Mouse (Mus musculus): ENCODE results near the gene Uimc1. TPM values are rescaled to one million over a fixed set of nuclear protein-coding genes. Genes with fewer than 3 reads are reported as not detected.
"Not testable (repeated sequence)": the region's sequence is repeated elsewhere in the genome, so short reads cannot be mapped to it uniquely, and the experiment has no call there.

Gene Uimc1
- polyA plus RNA-seq, 1 experiment from 2014 or later, result 30.9 TPM

DNA sequence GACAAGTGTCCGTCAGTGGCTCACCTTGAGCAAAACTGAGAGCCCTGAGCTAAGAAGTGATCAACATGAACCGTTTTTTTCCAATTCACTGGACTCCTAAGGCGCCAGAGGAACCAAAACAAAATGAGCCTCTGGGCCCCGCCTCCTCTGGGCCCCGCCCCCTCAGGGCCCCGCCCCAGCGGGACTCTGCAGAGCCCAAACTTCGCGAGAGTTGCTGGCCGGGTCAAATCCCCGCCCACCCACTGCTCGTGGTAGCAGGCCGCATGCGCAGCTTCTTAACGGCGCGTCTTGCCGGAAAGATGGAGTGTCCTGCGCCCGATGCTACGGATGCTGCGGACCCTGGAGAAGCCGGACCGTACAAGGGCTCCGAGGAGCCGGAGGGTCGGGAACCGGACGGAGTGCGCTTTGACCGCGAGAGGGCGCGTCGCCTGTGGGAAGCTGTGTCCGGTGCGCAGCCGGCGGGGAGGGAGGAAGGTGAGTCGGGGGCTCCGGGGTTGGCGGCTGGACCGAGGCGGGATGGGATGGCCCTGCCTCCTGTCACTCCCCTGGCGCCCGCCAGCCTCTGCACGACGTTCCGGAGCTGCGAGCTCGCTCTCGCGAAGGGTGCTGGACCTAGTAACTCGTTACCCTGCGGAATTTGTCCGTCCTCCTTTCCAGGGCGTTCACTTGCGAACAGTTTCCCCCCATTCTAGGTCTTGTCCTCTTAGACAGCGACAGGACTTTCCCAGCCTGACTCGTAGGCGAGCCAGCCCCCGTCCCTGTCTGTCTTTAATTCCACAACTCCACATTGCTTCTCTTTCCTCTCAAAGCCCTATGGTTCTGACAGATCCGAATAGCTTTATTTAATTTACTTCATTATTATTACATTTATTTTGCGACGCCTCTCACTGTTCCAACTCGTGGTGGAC, 5.2 kb upstream of the Uimc1 start, which contains the start of gene Zfp346:
Gene Zfp346, plus strand, starts transcription at position 267 of the 908 bp plus-strand sequence.
- H3K27ac ChIP-seq (ENCODE audit: low read length), result peak within 1 kb of the TSS; percentile 77
- no peaks in the 10 kb centered on the region for H3K9me3 ChIP-seq (ENCODE audit: control insufficient read depth, low read length)
- WGBS, result under 1% methylated on average over 66 of the region's 66 CpGs
- H3K4me3 ChIP-seq (ENCODE audit: low read length), result peak within 1 kb of the TSS; percentile 70
- H3K36me3 ChIP-seq (ENCODE audit: control insufficient read depth, insufficient read depth, low read length), result no peaks in the 10 kb centered on the region
- peak within 1 kb of the TSS; percentile 88 for H3K4me2 ChIP-seq (ENCODE audit: low read depth, low read length)
- peak; percentile 98 for ATAC-seq (ENCODE audit: low read depth)
- H3K27me3 ChIP-seq (ENCODE audit: control insufficient read depth, insufficient read depth, low read depth, low read length), result no peaks in the 10 kb centered on the region
- peak within 1 kb of the TSS; percentile 84 for H3K9ac ChIP-seq (ENCODE audit: low read length)
- peaks cover 11% of the 10 kb centered on the region for H3K4me1 ChIP-seq (replicated peaks; ENCODE audit: control insufficient read depth, insufficient read depth, low read length)

- no peak overlapping the region for H3K4me3 ChIP-seq (ENCODE audit: low read length)
- H3K4me1 ChIP-seq (replicated peaks; ENCODE audit: control insufficient read depth, insufficient read depth, low read length), result peaks cover 17% of the 10 kb centered on the region
- H3K27me3 ChIP-seq (ENCODE audit: control insufficient read depth, insufficient read depth, low read depth, low read length), result no peaks in the 10 kb centered on the region
- H3K4me2 ChIP-seq (ENCODE audit: low read depth, low read length), result no peak overlapping the region
- no peak overlapping the region for H3K27ac ChIP-seq (ENCODE audit: low read length)
- WGBS, result 50% methylated on average over 2 of the region's 2 CpGs
- no peak for ATAC-seq (ENCODE audit: low read depth)
- H3K9ac ChIP-seq (ENCODE audit: low read length), result no peak overlapping the region
- no peaks in the 10 kb centered on the region for H3K36me3 ChIP-seq (ENCODE audit: control insufficient read depth, insufficient read depth, low read length)
- no peaks in the 10 kb centered on the region for H3K9me3 ChIP-seq (ENCODE audit: control insufficient read depth, low read length)
These were observed 3.3 kb upstream of the Uimc1 start for GRCm38 (mm10) chr13:55103351-55103750.

- no peak overlapping the region for H3K27ac ChIP-seq (ENCODE audit: low read length)
- peaks cover 17% of the 10 kb centered on the region for H3K4me1 ChIP-seq (replicated peaks; ENCODE audit: control insufficient read depth, insufficient read depth, low read length)
- 87% methylated on average over 3 of the region's 3 CpGs for WGBS
- H3K4me2 ChIP-seq (ENCODE audit: low read depth, low read length), result no peak overlapping the region
- H3K27me3 ChIP-seq (ENCODE audit: control insufficient read depth, insufficient read depth, low read depth, low read length), result no peaks in the 10 kb centered on the region
- no peak overlapping the region for H3K9ac ChIP-seq (ENCODE audit: low read length)
- no peaks in the 10 kb centered on the region for H3K36me3 ChIP-seq (ENCODE audit: control insufficient read depth, insufficient read depth, low read length)
- H3K4me3 ChIP-seq (ENCODE audit: low read length), result no peak overlapping the region
- ATAC-seq (ENCODE audit: low read depth), result no peak
- H3K9me3 ChIP-seq (ENCODE audit: control insufficient read depth, low read length), result no peaks in the 10 kb centered on the region
These were observed 2.3 kb upstream of the Uimc1 start for GRCm38 (mm10) chr13:55102366-55102765.

DNA sequence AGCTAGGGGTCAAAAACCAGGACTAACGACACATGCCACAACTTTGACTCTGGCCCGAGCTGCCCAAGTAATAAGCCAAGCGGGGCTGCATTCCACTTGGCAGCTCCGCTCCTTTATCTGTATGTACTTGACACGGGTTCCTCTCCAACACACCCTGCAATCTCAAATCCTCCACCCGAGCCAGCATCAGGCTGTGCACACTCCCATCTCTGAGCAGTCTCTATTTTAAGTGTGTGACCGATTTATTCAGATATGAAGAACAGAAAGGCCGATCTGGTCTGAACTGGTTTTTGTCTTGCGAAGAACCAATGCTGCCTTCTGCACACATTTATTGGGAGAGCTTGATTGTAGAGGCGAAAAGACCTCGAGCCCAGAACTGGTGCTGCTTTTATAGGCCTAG, 1.5 kb upstream of the Uimc1 start:
- Histone ChIP-seq H3K27ac (ENCODE audit: low read length) (no peak overlapping the region), H3K9me3 (ENCODE audit: control insufficient read depth, low read length) (no peaks in the 10 kb centered on the region)
- ATAC-seq (ENCODE audit: low read depth), result no peak

DNA sequence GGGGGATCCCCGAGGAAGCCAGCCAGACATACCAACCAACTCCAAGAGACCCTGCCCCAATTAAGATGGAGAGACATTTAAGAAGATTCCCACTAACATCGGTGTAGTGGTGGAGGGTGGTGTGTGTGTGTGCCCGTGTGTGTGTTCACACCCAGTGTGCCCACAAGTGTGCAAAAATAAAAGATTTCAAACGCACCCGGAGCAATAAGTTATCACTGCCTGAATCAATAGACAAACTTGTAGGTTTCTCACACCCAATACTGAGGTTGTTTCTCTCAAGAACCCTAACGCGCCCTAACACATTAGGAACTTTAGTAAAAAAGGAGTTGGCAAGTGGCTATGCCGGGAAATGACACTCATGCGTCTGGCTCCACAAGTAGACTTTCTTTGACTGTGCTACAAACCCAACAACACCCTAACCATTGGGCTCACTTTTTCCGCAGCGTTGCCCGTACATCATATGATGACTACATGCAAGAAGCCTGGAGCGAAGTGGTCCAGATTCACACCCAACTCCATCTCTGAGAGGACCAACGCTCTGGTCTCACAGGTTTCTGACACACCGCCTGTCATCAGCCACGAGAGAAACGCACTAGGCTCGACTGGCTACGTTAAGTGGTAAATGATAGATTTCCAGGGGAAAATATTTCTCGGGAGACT, 904 bp downstream of the Uimc1 start:
- Histone ChIP-seq H3K9ac (ENCODE audit: low read length) (peak overlapping the region; percentile 97), H3K27me3 (ENCODE audit: control insufficient read depth, insufficient read depth, low read depth, low read length) (no peaks in the 10 kb centered on the region), H3K36me3 (ENCODE audit: control insufficient read depth, insufficient read depth, low read length) (no peaks in the 10 kb centered on the region), H3K4me2 (ENCODE audit: low read depth, low read length) (peak overlapping the region; percentile 66), H3K9me3 (ENCODE audit: control insufficient read depth, low read length) (no peaks in the 10 kb centered on the region), H3K4me1 (replicated peaks; ENCODE audit: control insufficient read depth, insufficient read depth, low read length) (peaks cover 5% of the 10 kb centered on the region), H3K27ac (ENCODE audit: low read length) (peak overlapping the region; percentile 94), H3K4me3 (ENCODE audit: low read length) (peak overlapping the region; percentile 90)
- 21% methylated on average over 20 of the region's 20 CpGs for WGBS
- no peak for ATAC-seq (ENCODE audit: low read depth)

More for the DNA sequence above, 1.5 kb upstream of the Uimc1 start:
- no peaks in the 10 kb centered on the region for H3K27me3 ChIP-seq (ENCODE audit: control insufficient read depth, insufficient read depth, low read depth, low read length)
- H3K4me1 ChIP-seq (replicated peaks; ENCODE audit: control insufficient read depth, insufficient read depth, low read length), result peaks cover 17% of the 10 kb centered on the region
- no peak overlapping the region for H3K4me2 ChIP-seq (ENCODE audit: low read depth, low read length)
- H3K4me3 ChIP-seq (ENCODE audit: low read length), result no peak overlapping the region
- 84% methylated on average over 11 of the region's 11 CpGs for WGBS
- H3K9ac ChIP-seq (ENCODE audit: low read length), result no peak overlapping the region
- no peaks in the 10 kb centered on the region for H3K36me3 ChIP-seq (ENCODE audit: control insufficient read depth, insufficient read depth, low read length)

DNA sequence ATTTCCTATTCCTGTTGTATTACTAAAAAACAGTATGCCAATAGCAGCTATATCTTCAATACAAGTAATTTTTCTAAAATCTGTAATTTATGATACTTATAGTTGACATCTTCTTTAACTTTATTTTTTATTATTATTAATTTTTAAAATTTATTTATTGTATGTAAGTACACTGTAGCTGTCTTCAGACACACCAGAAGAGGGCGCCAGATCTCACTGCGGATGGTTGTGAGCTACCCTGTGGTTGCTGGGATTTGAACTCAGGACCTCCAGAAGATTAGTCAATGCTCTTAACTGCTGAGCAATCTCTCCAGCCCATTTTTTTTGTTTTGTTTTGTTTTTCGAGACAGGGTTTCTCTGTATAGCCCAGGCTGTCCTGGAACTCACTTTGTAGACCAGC, 2.3 kb downstream of the Uimc1 start:
- not testable (repeated sequence) for H3K36me3 ChIP-seq (ENCODE audit: control insufficient read depth, insufficient read depth, low read length); ATAC-seq (ENCODE audit: low read depth); H3K27ac ChIP-seq (ENCODE audit: low read length); H3K27me3 ChIP-seq (ENCODE audit: control insufficient read depth, insufficient read depth, low read depth, low read length); H3K9me3 ChIP-seq (ENCODE audit: control insufficient read depth, low read length); H3K4me3 ChIP-seq (ENCODE audit: low read length); H3K4me1 ChIP-seq (replicated peaks; ENCODE audit: control insufficient read depth, insufficient read depth, low read length); H3K9ac ChIP-seq (ENCODE audit: low read length); H3K4me2 ChIP-seq (ENCODE audit: low read depth, low read length)
- WGBS, result 87% methylated on average over 3 of the region's 3 CpGs

DNA sequence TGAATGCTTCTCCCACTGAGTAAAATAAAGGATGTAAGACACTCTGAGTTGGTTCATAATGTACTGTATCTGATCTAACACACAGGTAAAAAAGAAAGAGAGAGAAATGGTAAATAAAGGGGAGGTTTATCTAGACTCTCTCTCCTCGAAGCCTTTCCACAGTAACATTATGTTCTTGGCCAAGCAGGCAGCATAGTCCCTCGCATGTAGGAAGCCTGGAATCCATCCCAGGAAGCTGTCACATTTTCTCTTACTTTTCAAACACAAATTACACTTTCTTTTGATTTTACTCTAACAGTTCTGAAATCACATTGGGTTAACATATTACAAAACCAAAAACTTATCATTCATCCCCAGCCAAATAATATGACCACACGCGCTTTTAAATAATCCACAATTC, 7.5 kb downstream of the Uimc1 start:
- H3K9me3 ChIP-seq (ENCODE audit: control insufficient read depth, low read length), result no peaks in the 10 kb centered on the region
- WGBS, result 62% methylated on average over 4 of the region's 4 CpGs

DNA sequence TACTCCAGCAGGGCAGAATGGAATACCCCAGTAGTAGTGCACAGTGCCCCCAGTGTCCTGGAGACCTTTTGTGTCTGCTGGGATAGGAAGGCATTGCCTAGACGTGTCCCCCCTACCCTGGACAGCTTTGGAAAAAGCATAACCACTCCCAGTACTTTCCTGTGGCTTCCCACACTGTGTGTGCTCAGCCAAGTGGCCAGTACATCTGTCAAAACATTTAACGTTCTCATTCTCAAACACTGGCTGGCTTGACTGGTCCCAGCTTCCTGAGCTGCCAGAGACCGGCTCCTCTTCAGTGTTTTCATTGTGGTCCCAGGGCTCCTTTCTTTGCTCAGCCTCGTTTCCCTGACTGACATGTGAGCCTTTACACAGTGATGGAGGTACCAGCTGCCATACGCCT, 24.5 kb downstream of the Uimc1 start:
- H3K36me3 ChIP-seq (ENCODE audit: control insufficient read depth, insufficient read depth, low read length), result peaks cover 5% of the 10 kb centered on the region; the same call in 1 of the 2 replicates
- H3K9ac ChIP-seq (ENCODE audit: low read length), result no peak overlapping the region
- no peak overlapping the region for H3K4me2 ChIP-seq (ENCODE audit: low read depth, low read length)
- H3K27ac ChIP-seq (ENCODE audit: low read length), result no peak overlapping the region
- no peaks in the 10 kb centered on the region for H3K4me1 ChIP-seq (replicated peaks; ENCODE audit: control insufficient read depth, insufficient read depth, low read length)
- no peak for ATAC-seq (ENCODE audit: low read depth)
- H3K27me3 ChIP-seq (ENCODE audit: control insufficient read depth, insufficient read depth, low read depth, low read length), result no peaks in the 10 kb centered on the region
- 46% methylated on average over 5 of the region's 5 CpGs for WGBS
- H3K9me3 ChIP-seq (ENCODE audit: control insufficient read depth, low read length), result no peaks in the 10 kb centered on the region
- H3K4me3 ChIP-seq (ENCODE audit: low read length), result no peak overlapping the region

More for the DNA sequence above, 7.5 kb downstream of the Uimc1 start:
- no peak for ATAC-seq (ENCODE audit: low read depth)
- peaks cover 3% of the 10 kb centered on the region; the same call in 1 of the 2 replicates for H3K36me3 ChIP-seq (ENCODE audit: control insufficient read depth, insufficient read depth, low read length)
- H3K4me1 ChIP-seq (replicated peaks; ENCODE audit: control insufficient read depth, insufficient read depth, low read length), result no peaks in the 10 kb centered on the region
- no peaks in the 10 kb centered on the region for H3K27me3 ChIP-seq (ENCODE audit: control insufficient read depth, insufficient read depth, low read depth, low read length)
- H3K27ac ChIP-seq (ENCODE audit: low read length), result no peak overlapping the region
- H3K4me3 ChIP-seq (ENCODE audit: low read length), result no peak overlapping the region
- no peak overlapping the region for H3K4me2 ChIP-seq (ENCODE audit: low read depth, low read length)
- no peak overlapping the region for H3K9ac ChIP-seq (ENCODE audit: low read length)

- H3K4me1 ChIP-seq (replicated peaks; ENCODE audit: control insufficient read depth, insufficient read depth, low read length), result no peaks in the 10 kb centered on the region
- no peak overlapping the region for H3K4me3 ChIP-seq (ENCODE audit: low read length)
- ATAC-seq (ENCODE audit: low read depth), result no peak
- H3K9me3 ChIP-seq (ENCODE audit: control insufficient read depth, low read length), result no peaks in the 10 kb centered on the region
- no peaks in the 10 kb centered on the region for H3K27me3 ChIP-seq (ENCODE audit: control insufficient read depth, insufficient read depth, low read depth, low read length)
- 3% methylated on average over 3 of the region's 3 CpGs for WGBS
- H3K36me3 ChIP-seq (ENCODE audit: control insufficient read depth, insufficient read depth, low read length), result peaks cover 5% of the 10 kb centered on the region; the same call in 1 of the 2 replicates
- no peak overlapping the region for H3K27ac ChIP-seq (ENCODE audit: low read length)
- no peak overlapping the region for H3K9ac ChIP-seq (ENCODE audit: low read length)
- no peak overlapping the region for H3K4me2 ChIP-seq (ENCODE audit: low read depth, low read length)
These were observed 28.8 kb downstream of the Uimc1 start for GRCm38 (mm10) chr13:55071322-55071721.
